Mouse (Mus musculus) heart, postnatal 25 days (tissue): ENCODE data around the gene 0610012G03Rik. TPM values are rescaled to one million over a fixed set of nuclear protein-coding genes. Genes with fewer than 3 reads are reported as not detected.
A peak's percentile ranks its signal among the peaks of the same experiment; 100 is the strongest.
"Not testable (repeated sequence)": the region's sequence is repeated elsewhere in the genome, so short reads cannot be mapped to it uniquely, and the experiment has no call there.

Source experiments
- DNase-seq: peaks from one replicate; pipeline ENCODE4 v3.0.0; 2022; ENCODE audit warnings: low spot score
- intact Hi-C: fragments of 180-260 bp; cut with DNase I; formaldehyde crosslinking; loops from one replicate; pipeline ENCODE4 v1.15.1; 2025
- total RNA-seq, 2 experiments: library from RNA; stranded (reverse); gene quantifications; 2 replicates each; pipeline ENCODE4 v1.2.3; 2021

Gene 0610012G03Rik
- total RNA-seq, result 10 to 100 TPM; 81.8 to 82.0 TPM

DNA sequence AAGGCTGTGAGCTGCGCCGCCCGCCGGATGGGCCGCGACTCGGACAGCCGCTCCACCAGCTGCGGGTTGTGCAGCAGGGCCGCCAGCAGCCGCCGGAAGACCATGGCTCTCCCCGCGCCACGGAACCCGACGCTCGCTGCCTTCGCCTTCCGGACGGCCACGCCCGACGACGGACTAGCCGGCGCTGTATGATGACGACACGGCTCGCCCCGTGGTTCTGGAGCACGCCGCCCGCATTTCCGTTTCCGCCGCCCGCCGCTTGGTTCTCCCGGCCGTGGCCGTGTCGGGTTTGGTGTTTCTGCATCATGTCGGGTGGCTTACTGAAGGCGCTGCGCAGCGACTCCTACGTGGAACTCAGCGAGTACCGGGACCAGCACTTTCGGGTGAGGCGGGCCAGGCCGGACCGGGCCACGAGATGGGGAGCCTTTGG, at the start of gene 0610012G03Rik, which contains the start of gene Ncbp2:
0610012G03Rik (minus strand) TSS at position 150 of the 430 bp plus-strand sequence.
Ncbp2 (plus strand) TSS at position 169 of the 430 bp plus-strand sequence.
- intact Hi-C loops, result loop anchor here (1.0 to 5.0 kb wide), 2 partner anchors 55 to 299 kb away; partner anchors contain the start of genes Fbxo45, Senp5 and Wdr53
- peak; percentile 88 for DNase-seq

DNA sequence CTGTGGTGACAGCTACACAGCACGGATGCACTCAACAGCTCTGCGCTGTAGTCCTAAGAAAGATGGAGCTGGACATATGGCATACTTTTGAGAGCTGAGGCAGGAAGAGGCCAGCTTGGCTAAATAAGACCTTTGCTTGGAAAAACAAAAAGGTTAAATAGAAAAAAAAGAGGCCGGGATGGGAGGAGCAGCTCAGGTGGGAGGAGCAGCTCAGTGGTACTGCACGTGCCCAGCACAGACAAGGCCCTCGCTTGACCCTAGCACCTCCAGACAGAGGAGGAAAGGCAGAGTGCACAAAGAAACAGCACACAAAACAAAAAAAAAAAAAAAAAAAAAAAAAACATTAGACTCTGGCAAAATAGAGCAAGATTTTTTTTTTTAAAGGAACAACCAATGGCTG, 48.1 kb upstream of the 0610012G03Rik start:
- intact Hi-C loops, result no loop called here
- no peak for DNase-seq

DNA sequence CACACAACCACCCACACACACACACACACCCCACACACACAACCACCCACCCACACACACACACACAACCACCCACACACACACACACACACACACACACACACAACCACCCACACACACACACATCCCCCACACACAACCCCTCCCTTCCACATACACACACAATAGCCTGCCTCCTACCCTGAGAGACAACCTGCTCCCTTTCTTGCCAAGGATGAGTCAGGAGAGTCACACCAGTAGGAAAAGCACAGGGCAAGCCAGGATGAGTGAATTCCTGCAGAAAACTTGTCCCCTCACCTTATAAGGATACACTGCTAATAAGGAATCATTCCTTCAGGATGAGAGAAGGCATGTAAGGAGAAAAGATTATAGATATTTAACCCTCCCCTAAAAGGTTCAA, 45.7 kb upstream of the 0610012G03Rik start:
- intact Hi-C loops, result no loop called here
- DNase-seq, result no peak

DNA sequence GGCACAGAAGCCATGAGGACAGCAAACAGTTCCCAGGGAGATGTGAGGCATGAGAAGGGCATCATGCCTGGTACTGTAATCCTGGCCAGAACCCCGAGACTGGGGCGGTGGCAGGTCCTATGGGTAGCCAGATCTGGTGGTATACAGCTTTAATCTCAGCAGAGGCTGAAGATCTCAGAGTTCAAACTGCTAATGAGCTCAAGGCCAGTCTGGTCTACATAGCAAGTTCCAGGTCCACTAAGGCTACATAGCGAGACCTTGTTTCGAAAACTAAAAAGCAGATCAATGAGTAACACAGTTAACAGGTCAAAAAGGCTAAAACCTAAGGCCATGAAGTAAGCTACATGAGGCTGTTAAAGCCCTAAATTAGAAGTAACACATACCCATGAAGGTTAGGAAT, 44.9 kb upstream of the 0610012G03Rik start:
- intact Hi-C loops, result no loop called here
- DNase-seq, result no peak

DNA sequence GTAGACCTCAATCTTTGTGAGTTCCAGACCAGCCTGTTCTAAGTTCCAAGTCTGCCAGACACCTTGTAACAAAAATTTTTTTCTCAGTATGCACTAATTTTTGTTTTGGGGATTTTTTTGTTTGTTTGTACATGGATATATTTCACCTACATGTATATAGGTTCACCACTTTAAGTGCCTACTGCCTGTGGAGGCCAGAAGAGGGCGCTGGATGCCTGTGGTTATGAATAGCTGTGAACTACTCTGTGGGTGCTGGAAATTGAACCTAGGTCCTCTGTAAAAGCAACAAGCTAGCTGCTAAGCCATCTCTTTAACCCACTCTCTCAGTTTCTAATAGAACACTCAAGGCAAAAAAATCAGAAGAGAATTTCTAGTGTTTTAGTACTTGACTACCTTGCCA, 43.7 kb upstream of the 0610012G03Rik start:
- intact Hi-C loops, result no loop called here

DNA sequence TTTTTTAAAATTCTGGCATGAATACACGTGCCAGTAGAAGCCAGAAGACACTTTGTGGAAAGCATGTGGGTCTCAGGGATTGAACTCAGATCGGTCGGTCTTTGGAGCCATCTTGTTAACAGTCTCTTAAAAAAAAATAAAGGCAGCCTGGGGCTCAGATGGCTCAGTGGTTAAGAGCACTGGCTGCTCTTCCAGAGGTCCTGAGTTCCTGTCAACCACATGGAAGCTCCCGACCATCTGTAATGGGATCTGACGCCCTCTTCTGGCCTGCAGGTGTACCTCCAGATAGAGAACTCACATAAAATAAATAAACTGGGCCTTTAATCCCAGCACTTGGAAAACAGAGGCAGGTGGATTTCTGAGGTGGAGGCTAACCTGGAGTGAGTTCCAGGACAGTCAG, 32.7 kb upstream of the 0610012G03Rik start:
- intact Hi-C loops, result no loop called here
- no peak for DNase-seq

More for the DNA sequence above, 43.7 kb upstream of the 0610012G03Rik start:
- DNase-seq, result no peak

DNA sequence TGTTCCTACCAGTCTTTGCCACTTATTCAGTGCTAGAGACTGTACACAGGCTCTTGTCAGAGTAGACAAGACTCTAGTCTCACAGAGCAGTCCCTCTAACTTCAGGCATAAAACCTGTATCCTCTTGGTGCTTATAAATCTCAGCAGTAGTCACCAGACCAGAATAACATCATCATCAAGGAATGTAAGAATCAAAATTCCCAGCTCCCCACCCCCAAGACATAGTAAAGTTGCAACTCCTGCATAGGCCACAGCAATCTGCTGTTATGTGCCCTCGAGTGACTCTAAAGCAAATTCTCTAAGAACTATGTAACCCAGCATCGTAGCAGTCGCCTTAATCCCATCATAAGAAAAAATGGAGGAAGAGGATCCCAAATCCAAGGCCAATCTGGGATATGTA, 31.2 kb upstream of the 0610012G03Rik start:
- DNase-seq, result no peak
- intact Hi-C loops, result no loop called here

DNA sequence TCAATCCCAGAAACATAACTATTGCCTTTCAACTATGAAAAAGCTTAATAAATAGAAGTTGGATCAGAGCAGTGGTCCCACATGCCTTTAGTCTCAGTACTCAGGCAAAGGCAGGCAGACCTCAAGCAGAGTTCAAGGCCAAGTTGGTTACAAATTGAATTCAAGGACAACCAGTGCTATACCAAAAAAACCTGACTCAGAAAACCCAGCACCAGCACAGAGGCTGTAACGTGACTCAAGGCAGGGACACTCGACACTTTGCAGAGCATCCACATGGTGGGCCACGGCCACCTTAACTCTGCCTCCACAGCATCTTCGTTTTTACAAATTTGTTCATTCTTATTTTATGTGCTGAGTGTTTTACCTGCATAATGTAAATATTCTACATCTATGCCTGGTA, 27.0 kb upstream of the 0610012G03Rik start:
- intact Hi-C loops, result no loop called here
- no peak for DNase-seq

DNA sequence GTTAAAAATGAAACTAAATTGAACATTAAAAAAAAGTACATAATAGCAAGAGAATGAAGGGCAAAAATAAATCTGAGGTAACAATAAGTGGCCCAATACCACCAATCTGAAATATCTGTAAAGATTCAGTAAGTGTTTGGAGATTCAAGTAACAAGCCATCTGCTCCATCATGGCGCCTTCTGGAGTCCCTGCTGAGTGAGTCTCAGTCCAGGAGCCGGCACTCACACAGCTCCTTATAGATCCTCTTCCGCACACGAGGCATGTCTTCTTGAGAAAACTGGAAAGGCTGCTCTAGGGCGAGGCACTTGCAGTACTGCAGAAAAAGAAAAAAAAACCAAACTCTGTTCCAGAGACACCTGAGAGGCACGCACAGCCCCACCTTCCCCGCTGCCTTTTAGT, 14.9 kb upstream of the 0610012G03Rik start:
- intact Hi-C loops, result no loop called here
- no peak for DNase-seq

DNA sequence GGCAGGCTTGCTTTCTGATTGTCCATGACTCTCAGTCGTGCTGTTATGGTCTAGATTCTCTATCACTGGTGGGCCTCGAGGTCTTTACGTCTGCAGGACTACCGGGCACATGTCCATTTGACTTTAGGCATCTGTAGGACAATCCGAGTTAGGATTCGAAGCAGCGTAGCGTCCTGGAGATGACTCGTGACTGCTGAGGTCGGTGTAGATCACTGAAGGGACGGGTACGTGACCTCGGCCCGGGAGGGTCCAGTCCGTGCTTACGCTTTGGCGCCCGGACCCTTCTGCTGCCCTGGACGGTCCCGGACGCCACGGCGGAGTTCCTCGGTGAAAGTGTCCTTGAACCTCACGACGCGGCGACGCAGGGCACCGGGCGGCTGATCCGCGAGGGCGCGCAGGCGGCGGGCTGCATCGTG, 385 bp downstream of the 0610012G03Rik start:
- intact Hi-C loops, result loop anchor here (1.0 to 5.0 kb wide), 2 partner anchors 55 to 299 kb away; partner anchors contain the start of genes Fbxo45, Senp5 and Wdr53
- no peak for DNase-seq

DNA sequence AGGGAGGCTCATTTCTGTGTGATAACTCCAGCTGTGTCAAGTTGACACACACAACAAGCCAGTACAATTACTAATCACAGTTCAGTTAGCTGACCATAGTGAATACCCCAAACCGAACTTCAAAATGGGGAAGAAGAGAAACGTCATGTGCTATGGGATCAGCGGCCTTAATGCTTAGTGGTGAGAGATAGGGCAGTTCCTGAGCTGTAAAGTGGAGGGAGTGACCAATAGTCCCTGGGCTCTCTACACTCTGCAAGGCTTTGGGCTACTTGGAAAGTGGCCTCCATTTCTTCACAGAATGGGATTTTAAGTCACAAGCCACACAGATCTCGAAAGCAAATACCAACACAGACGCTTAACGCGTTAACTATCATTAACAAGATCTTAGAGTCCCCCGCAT, 961 bp downstream of the 0610012G03Rik start:
- intact Hi-C loops, result loop anchor here (5.0 kb wide), 1 partner anchor 300 kb away; the partner anchor contains the start of genes Fbxo45 and Wdr53
- no peak for DNase-seq

DNA sequence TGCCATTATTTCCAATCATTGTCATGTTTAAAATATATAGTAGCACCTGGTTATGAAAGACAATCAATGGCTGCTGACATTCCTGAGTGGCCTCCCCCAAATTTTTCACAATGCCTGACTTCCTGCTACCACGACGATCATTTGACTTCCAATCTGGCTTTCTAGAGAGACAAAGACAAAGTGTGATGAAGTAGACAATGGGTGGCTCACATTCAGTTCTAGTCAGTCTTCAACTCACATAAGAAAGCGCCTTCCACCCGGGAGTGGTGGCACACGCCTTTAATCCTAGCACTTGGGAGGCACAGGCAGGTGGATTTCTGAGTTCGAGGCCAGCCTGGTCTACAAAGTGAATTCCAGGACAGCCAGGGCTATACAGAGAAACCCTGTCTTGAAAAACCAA, 2.3 kb downstream of the 0610012G03Rik start:
- DNase-seq, result not testable (repeated sequence)
- intact Hi-C loops, result loop anchor here (5.0 kb wide), 1 partner anchor 301 kb away; the partner anchor contains the start of genes Fbxo45 and Wdr53

DNA sequence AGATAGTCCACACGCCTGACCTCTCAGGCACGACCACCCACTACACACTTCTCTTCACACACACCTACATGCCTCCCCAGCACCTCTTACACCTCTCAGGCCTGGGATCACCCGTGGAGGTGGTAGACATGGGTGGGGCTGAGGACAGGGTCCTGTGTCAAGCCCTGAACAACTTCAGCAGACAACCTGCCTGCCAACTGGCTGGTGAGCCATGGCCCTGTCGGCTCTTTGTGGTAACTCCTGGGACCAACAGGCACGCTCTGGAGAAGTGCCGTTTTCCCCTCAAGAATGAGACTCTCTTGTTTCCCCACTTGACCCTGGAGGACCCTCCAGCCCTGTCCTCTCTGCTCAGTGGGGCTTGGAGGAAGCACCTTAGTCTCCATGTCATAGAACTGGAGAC, 2.9 kb downstream of the 0610012G03Rik start:
- DNase-seq, result no peak
- intact Hi-C loops, result loop anchor here (5.0 kb wide), 1 partner anchor 302 kb away; the partner anchor contains the start of genes Fbxo45 and Wdr53

DNA sequence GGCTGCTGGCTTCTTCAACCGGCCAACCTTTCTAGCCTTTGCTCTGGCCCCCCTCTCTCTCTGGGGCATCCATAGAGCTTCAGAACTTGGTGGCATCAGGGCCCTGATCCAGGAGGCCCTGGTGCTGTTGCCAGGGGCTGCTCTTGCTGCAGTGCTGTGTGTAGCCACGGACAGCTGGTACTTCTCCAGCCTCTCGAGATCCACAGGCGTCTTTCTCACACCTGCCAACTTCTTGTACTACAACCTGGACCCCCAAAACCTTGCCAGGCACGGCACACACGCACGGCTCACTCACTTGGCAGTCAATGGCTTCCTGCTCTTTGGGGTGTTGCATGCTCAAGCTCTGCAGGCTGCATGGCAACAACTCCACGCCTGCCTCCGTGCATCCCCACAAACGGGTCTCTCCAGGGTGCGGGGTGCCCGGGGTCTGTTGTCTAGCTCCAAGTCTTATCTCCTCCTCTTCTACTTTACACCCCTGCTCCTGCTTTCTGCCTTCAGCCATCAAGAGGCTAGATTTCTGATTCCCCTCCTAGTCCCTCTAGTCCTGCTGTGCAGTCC, 3.5 kb downstream of the 0610012G03Rik start:
- no peak for DNase-seq
- intact Hi-C loops, result loop anchor here (5.0 kb wide), 1 partner anchor 303 kb away; the partner anchor contains the start of genes Fbxo45 and Wdr53

DNA sequence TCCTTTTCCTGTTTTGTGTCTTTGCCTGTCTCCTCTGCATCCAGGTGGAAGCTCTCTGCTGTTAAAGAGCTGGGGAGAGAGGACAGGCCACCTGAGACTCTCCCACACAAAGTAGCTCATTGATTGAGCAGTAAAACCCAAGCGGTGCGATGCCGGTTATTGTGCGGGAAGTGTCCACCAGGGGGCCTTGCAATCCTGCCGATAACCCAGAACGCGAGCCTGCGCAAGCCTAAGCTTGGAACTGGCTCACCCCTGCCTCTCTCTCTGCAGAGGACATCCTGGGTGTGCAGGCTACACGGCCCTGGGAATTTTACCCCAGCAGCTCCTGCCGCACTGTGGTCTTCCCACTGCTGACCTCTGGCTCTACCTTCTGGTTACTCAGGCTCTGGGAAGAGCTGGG, 4.3 kb downstream of the 0610012G03Rik start:
- DNase-seq, result no peak
- intact Hi-C loops, result no loop called here

DNA sequence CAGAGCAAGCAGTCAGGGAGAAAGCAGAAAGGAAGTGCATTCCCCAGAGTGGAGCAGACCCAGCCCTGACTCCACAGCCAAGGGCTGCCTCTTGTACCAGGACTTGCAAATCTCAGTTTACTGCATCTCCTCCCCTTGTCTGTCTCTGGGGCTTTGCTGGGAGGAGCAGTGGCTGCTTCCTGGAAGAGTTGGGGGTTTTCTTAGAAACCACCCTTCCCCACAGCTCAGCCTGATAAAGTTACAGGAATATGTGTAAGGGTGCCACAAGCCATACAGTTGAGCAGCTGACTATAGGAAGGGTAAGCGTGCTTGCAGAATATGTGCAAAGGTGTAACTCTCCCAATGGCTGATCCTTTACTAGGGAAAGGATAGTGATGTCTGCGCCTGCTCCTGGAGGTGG, 7.7 kb downstream of the 0610012G03Rik start:
- intact Hi-C loops, result no loop called here
- DNase-seq, result no peak

DNA sequence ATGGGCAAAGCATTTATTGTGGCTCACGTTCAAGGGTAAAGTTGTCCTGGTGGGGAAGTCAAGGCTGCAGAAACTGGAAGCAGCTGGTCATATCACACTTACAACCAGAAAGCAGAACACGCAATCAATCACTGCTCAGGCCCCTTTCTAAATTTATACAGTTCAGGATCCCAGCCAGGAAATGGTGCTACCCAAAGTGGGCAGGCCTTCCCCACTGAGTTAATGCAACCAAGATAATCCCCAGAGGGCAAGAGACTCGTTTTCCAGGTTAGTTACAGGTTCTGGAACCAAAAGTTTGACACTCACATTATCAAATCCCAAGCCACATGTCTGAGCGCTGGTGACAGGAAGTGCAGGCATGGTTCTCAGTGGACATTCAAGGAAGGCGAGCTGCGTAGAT, 9.4 kb downstream of the 0610012G03Rik start:
- intact Hi-C loops, result no loop called here
- no peak for DNase-seq

DNA sequence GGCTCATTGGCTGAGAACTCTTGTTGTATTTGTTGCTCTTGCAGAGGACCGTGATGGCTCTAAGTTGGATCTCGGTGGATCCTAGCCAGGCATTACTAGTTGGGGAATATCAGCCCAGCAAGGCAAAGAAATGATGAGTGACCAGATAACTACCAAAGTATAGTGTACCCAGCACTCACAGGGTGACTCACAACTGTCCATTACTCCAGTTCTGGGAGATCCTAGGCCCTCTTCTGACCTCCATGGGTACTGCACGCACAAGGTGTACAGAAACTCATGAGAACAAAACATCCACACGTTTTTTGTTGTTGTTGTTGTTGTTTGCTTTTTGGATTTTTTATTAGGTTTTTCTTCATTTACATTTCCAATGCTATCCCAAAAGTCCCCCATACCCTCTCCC, 11.7 kb downstream of the 0610012G03Rik start:
- no peak for DNase-seq
- intact Hi-C loops, result no loop called here

DNA sequence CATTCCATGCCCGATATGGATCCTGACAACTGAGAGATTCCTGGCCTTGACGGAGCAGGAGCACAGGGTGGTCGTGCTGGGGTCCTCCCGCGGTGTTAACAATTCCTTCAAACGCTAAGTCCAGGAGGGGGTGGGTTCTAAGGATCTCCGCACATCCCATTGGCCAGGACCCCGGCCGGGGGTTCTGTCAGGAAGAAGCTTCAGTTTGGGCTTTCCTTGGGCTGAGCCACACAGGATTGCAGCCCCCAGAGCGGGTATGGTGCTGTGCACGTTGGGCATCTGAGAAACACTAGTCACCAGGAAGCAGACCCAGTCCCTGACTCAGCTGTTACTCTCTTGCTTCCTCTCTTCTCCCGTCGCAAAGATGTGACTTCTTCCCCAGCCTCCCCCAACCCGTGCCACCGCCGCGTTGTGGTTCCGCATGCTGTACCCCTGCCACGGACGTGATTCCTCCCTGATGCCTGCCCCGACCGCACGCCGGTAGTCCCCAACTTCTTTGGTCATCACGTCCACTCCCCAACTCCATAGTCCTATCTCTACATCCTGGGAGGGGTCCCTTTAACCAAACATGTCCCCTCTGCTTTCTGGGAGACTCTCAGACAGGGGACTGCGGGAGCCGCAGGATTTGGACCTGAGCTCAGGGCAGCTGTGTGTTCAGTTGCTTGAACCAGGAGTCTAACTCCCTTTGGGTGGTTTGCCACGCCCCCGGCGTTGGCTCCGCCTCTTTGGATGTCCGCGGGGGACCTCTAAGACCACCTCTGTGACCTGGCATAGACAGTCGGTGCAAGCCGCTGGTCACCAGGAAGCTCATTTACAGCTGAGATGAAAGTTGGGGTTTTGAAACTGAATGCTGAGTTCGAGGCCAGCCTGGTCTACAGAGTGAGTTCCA, 13.0 kb downstream of the 0610012G03Rik start:
- intact Hi-C loops, result no loop called here
- no peak for DNase-seq

DNA sequence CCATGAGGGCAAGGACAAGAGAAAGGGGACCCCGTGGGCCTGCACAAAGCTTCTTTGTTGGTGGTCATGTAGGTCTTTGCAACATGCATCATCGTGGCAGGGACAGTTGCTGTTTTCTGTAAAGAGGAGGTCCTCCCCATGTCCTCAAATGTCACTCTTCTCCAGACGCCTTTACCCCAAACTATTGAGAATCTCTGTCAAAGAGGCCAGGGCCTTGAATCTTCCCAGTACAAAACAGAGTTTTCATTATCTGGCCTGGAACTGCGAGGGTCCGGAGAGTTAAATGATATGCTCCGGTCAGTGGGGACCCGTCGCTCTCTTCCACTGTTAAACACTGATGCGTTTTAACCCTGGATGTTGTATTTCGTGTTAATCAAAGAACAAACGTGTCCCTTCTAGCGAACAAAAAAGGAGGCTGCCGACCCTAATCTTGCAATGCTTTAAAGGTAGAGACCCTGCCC, 13.7 kb downstream of the 0610012G03Rik start:
- intact Hi-C loops, result no loop called here
- no peak for DNase-seq
